Mouse (Mus musculus) lung, adult 2 months (tissue): Measurements from ENCODE around the gene Eif2b1.

Experiments used
- CTCF ChIP-seq: fragments of 200-500 bp; IDR thresholded peaks from 2 replicates; pipeline ENCODE4 v1.5.1; 2011; ENCODE audit warnings: mild to moderate bottlenecking, low read length, control low read depth; ENCODE audit not compliant: insufficient read depth
- POLR2A ChIP-seq: fragments of 200-500 bp; IDR thresholded peaks from 2 replicates; pipeline ENCODE4 v1.6.1; 2011; ENCODE audit warnings: low read depth, mild to moderate bottlenecking, control low read depth, low read length, borderline replicate concordance; ENCODE audit errors: extremely low read depth

GRCm38 (mm10) chr5:124575467-124575866 lies 3.5 kb downstream of the Eif2b1 start:
- TF ChIP-seq CTCF (no peak), POLR2A (no peak)
